Mouse (Mus musculus): ENCODE results near the gene Dnm3. TPM values are rescaled to one million over a fixed set of nuclear protein-coding genes. Genes with fewer than 3 reads are reported as not detected.

Dnm3 gene
- total and polyA plus RNA-seq, 3 experiments, result not detected

DNA sequence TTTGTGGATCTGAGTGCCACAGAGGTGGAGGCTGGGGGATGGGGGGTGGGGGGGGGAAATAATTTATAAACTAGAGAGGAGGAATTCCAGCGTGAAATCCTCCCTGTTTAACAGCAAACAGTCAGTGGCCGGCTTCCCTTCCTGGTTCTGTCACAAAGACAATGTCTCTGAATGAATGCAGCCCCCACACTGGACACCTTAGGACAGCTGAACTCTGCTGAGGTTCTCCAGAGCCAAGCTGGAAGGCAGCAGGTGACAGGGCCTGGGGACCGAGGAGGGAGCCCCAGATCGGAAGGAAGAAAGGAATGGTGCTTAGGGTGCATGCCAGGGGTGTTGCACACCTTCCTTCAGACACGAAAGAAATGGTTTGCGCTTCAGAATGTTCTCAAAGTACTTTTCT is 24.8 kb downstream of the Dnm3 start:
- no peaks in the 10 kb centered on the region for H3K4me1 ChIP-seq (ENCODE audit: control insufficient read depth in 1 of 2, insufficient read depth in 2 of 2, low read length in 2 of 2)
- no peaks in the 10 kb centered on the region for H3K79me2 ChIP-seq (ENCODE audit: control insufficient read depth, insufficient read depth, low read length, poor library complexity)
- no peaks in the 10 kb centered on the region; a peak in 1 of 4 replicates for H3K27me3 ChIP-seq (ENCODE audit: control insufficient read depth in 1 of 2, insufficient read depth in 2 of 2, low read length in 2 of 2)
- H3K36me3 ChIP-seq (ENCODE audit: control insufficient read depth in 1 of 2, insufficient read depth in 2 of 2, low read length in 2 of 2), result no peaks in the 10 kb centered on the region
- no peak overlapping the region for H3K4me3 ChIP-seq (ENCODE audit: control insufficient read depth in 1 of 2, insufficient read depth in 1 of 2, low read depth in 2 of 2, low read length in 2 of 2)
- no peak overlapping the region for H3K27ac ChIP-seq (ENCODE audit: control insufficient read depth, low read depth, low read length)
- H3K9me3 ChIP-seq (replicated peaks; ENCODE audit: insufficient read depth, low read length), result no peaks in the 10 kb centered on the region
- no peak overlapping the region for H3K9ac ChIP-seq (ENCODE audit: control insufficient read depth, low read depth, low read length, poor library complexity, severe bottlenecking)
- TF ChIP-seq SIN3A (IDR thresholded peaks at IDR 0.05; ENCODE audit: low read length) (no peak), ZC3H11A (IDR thresholded peaks at IDR 0.05; ENCODE audit: low read depth, low read length) (no peak), USF2 (IDR thresholded peaks at IDR 0.05; ENCODE audit: borderline replicate concordance in 1 of 2, insufficient read depth in 1 of 2, low read depth in 1 of 2, low read length in 2 of 2) (no peak), MAX (IDR thresholded peaks at IDR 0.05; ENCODE audit: low read length) (no peak), GABPA (IDR thresholded peaks at IDR 0.05; ENCODE audit: low read depth, low read length) (no peak), TCF12 (IDR thresholded peaks at IDR 0.05; ENCODE audit: low read depth, low read length) (no peak), MAZ (IDR thresholded peaks at IDR 0.05; ENCODE audit: low read depth, low read length) (no peak), NELFE (IDR thresholded peaks at IDR 0.05; ENCODE audit: low read depth, low read length) (no peak), NRF1 (IDR thresholded peaks at IDR 0.05; ENCODE audit: insufficient read depth, low read depth, low read length, poor library complexity, severe bottlenecking) (no peak), EP300 (IDR thresholded peaks at IDR 0.05; ENCODE audit: low read depth in 1 of 2, low read length in 2 of 2) (no peak), ZKSCAN1 (IDR thresholded peaks at IDR 0.05; ENCODE audit: low read depth, low read length) (no peak), MEF2A (IDR thresholded peaks at IDR 0.05; ENCODE audit: extremely low read depth, insufficient replicate concordance, low read depth, low read length, poor library complexity, severe bottlenecking) (no peak), UBTF (IDR thresholded peaks at IDR 0.05; ENCODE audit: borderline replicate concordance, insufficient read depth, low read depth, low read length) (no peak), POLR2AphosphoS5 (IDR thresholded peaks at IDR 0.05; ENCODE audit: borderline replicate concordance, low read depth, low read length) (no peak), POLR2A (IDR thresholded peaks at IDR 0.05; ENCODE audit: control insufficient read depth in 1 of 2, insufficient read depth in 1 of 2, low read depth in 1 of 2, low read length in 2 of 2, poor library complexity in 1 of 2) (no peak), CTCF (IDR thresholded peaks at IDR 0.05 in 2 of 3, conservative IDR thresholded peaks at IDR 0.05 in 1 of 3; ENCODE audit: control insufficient read depth in 1 of 3, insufficient read depth in 1 of 3, low read depth in 2 of 3, low read length in 3 of 3, poor library complexity in 1 of 3, severe bottlenecking in 1 of 3) (no peak), KAT2A (conservative IDR thresholded peaks at IDR 0.05; ENCODE audit: low read depth, low read length) (no peak), SMC3 (IDR thresholded peaks at IDR 0.05; ENCODE audit: low read depth, low read length) (no peak), CHD2 (IDR thresholded peaks at IDR 0.05; ENCODE audit: low read length) (no peak), ZMIZ1 (IDR thresholded peaks at IDR 0.05; ENCODE audit: low read depth, low read length) (no peak)
- no peak for DNase-seq (ENCODE audit: low read depth, low spot score)
